Mouse (Mus musculus): ENCODE data around the gene Sox2.

Sox2 gene

GRCm38 (mm10) chr3:34661341-34662007, 11.3 kb downstream of the Sox2 start:
- DNase-seq, result no peak

- DNase-seq, result no peak
Observed at GRCm38 (mm10) chr3:34662008-34662711, 12.0 kb downstream of the Sox2 start.

GRCm38 (mm10) chr3:34662712-34663655, 12.8 kb downstream of the Sox2 start:
- DNase-seq, result no peak

- no peak for DNase-seq
Observed at GRCm38 (mm10) chr3:34663701-34664635, 13.8 kb downstream of the Sox2 start.

GRCm38 (mm10) chr3:34664636-34665531, 14.7 kb downstream of the Sox2 start:
- no peak for DNase-seq

- DNase-seq, result no peak
Observed at GRCm38 (mm10) chr3:34665751-34666665, 15.8 kb downstream of the Sox2 start.

GRCm38 (mm10) chr3:34667180-34667579, 17.0 kb downstream of the Sox2 start:
- no peak for DNase-seq

- DNase-seq, result no peak
Observed at GRCm38 (mm10) chr3:34667881-34668817, 17.9 kb downstream of the Sox2 start.

- DNase-seq, result no peak
Observed at GRCm38 (mm10) chr3:34671024-34671660, 20.9 kb downstream of the Sox2 start.

- DNase-seq, result no peak
Observed at GRCm38 (mm10) chr3:34678840-34679239, 28.6 kb downstream of the Sox2 start.

- DNase-seq, result no peak
Observed at GRCm38 (mm10) chr3:34679439-34679838, 29.2 kb downstream of the Sox2 start.

- no peak for DNase-seq
Observed at GRCm38 (mm10) chr3:34679921-34680320, 29.7 kb downstream of the Sox2 start.

GRCm38 (mm10) chr3:34688072-34688471, 37.9 kb downstream of the Sox2 start:
- DNase-seq, result no peak

GRCm38 (mm10) chr3:34691703-34692393, 41.6 kb downstream of the Sox2 start:
- no peak for DNase-seq

GRCm38 (mm10) chr3:34692394-34692745, 42.2 kb downstream of the Sox2 start:
- no peak for DNase-seq
